In the genomic region with DNA sequence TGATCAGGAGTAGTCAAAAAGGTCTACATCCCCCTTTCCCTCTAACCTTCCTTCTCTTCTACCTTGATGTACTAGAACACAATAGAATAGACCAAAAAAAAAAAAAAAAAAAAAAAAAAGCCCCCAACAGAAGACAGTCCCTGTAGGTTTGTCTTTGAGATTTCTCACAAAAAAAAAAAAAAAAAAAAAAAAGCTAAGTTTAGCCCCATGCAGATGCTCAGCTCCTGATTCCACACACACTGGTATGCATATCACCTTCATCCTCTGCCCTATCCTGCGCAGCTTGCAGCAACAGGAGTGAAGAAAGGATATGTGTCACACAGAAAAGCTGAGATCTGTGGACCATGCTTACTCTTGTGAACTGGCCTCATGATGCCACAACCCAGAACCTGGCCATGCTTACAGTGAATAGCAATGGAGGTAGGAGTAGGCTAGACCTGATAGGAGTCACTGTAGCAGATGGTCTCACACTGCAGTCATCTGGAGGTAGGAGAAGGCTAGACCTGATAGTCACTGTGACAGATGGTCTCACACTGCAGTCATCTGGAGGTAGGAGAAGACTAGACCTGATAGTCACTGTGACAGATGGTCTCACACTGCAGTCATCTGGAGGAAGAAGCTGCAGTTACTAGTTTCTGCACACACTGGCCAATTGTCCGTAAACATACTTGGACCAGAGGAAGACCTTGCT, we compare ENCODE assay signal across 9 mouse cellular contexts. TPM values are rescaled to one million over a fixed set of nuclear protein-coding genes. Genes with fewer than 3 reads are reported as not detected.
DNase-seq lines count a peak whose midpoint lies in the region; ATAC-seq and TF ChIP-seq lines count a peak whose summit lies in the region.
"Had no signal": no experiment of that assay in that cellular context is flagged by ENCODE, and none has a peak within 500 bp of the region (broad histone marks: within the 10 kb centered on the region; RNA-seq: fewer than 3 reads in every experiment).

No protein-coding gene starts in this region.

- no peaks in the 10 kb centered on the region for H3K9me3 ChIP-seq in liver, embryonic 11.5 days (ENCODE audit: control insufficient read depth, low read length)
- no peaks in the 10 kb centered on the region for H3K9me3 ChIP-seq in G1E (replicated peaks)
- no peaks in the 10 kb centered on the region for H3K9me3 ChIP-seq in midbrain, embryonic 13.5 days
- H3K9me3 ChIP-seq: embryonic facial prominence, embryonic 15.5 days had no signal

- peak overlapping the region; percentile 70 for H3K4me2 ChIP-seq in liver, embryonic 11.5 days
- H3K4me2 ChIP-seq in midbrain, embryonic 13.5 days (replicated peaks) = peak overlapping the region; percentile 61; the same call in 1 of the 2 replicates

- peaks cover under 1% of the 10 kb centered on the region; the same call in 1 of the 2 replicates for H3K36me3 ChIP-seq in liver, embryonic 11.5 days (ENCODE audit: control insufficient read depth, insufficient read depth, low read length)
- H3K36me3 ChIP-seq in G1E (replicated peaks) = peaks cover 9% of the 10 kb centered on the region
- H3K36me3 ChIP-seq in midbrain, embryonic 13.5 days = no peaks in the 10 kb centered on the region
- H3K36me3 ChIP-seq: embryonic facial prominence, embryonic 15.5 days had no signal

- peak overlapping the region; percentile 80 for H3K27ac ChIP-seq in liver, embryonic 11.5 days (ENCODE audit: low read depth, low read length)
- H3K27ac ChIP-seq in midbrain, embryonic 13.5 days = no peak overlapping the region

- no peak overlapping the region for H3K9ac ChIP-seq in liver, embryonic 11.5 days (ENCODE audit: low read depth, low read length)
- no peak overlapping the region for H3K9ac ChIP-seq in midbrain, embryonic 13.5 days (replicated peaks)

- ATAC-seq in liver, embryonic 11.5 days (replicated peaks; ENCODE audit: low FRiP score) = peak; percentile 24
- ATAC-seq in G1E (ENCODE audit: extremely low read depth, insufficient number of reproducible peaks, low FRiP score, poor library complexity, severe bottlenecking) = no peak
- peak; percentile 16; the same call in 1 of the 2 replicates for ATAC-seq in erythroblast, adult 5-6 weeks (replicated peaks; ENCODE audit: low FRiP score, poor library complexity, severe bottlenecking)
- no peak for ATAC-seq in midbrain, embryonic 13.5 days

- H3K4me1 ChIP-seq in liver, embryonic 11.5 days (replicated peaks; ENCODE audit: control insufficient read depth, insufficient read depth, low read length) = peaks cover 51% of the 10 kb centered on the region
- H3K4me1 ChIP-seq in G1E (ENCODE audit: insufficient read depth, low read depth, low read length) = peaks cover 60% of the 10 kb centered on the region
- peaks cover 41% of the 10 kb centered on the region for H3K4me1 ChIP-seq in midbrain, embryonic 13.5 days (replicated peaks)

- TF ChIP-seq CTCF in G1E (IDR thresholded peaks at IDR 0.05; ENCODE audit: low read depth, low read length) = no peak

- no peaks in the 10 kb centered on the region for H3K27me3 ChIP-seq in liver, embryonic 11.5 days (replicated peaks; ENCODE audit: control insufficient read depth, insufficient read depth, low read length)
- H3K27me3 ChIP-seq in G1E (ENCODE audit: insufficient read depth, low read length) = no peaks in the 10 kb centered on the region
- no peaks in the 10 kb centered on the region for H3K27me3 ChIP-seq in midbrain, embryonic 13.5 days
- H3K27me3 ChIP-seq: embryonic facial prominence, embryonic 15.5 days had no signal

- H3K4me3 ChIP-seq in liver, embryonic 11.5 days (ENCODE audit: low read depth, low read length) = peak overlapping the region; percentile 87
- peak overlapping the region; percentile 94; the same call in 1 of the 2 replicates for H3K4me3 ChIP-seq in G1E (ENCODE audit: low read depth, low read length)
- H3K4me3 ChIP-seq in midbrain, embryonic 13.5 days (replicated peaks) = no peak overlapping the region

- DNase-seq in liver, embryonic 11.5 days (ENCODE audit: low spot score) = no peak
- DNase-seq in liver (no peak), G1E (ENCODE audit: low spot score) (no peak)
- DNase-seq in kidney, adult 9 months = no peak
- no peak for DNase-seq in kidney, postnatal 10 days

- 83% methylated on average over 2 of the region's 2 CpGs for WGBS in liver, embryonic 11.5 days
- WGBS in midbrain, embryonic 13.5 days = 100% methylated on average over 2 of the region's 2 CpGs

RNA-seq across cellular contexts. Expression of a gene that starts 1.6 kb away (rescaled TPM):
- 35.5 and 36.1 TPM in 2 replicates for polyA plus RNA-seq in liver, embryonic 11.5 days (2014; fragmentation: Nextera tagmentation; extraction: Ambion mirVana)
- total RNA-seq in G1E (2014; fragmentation: Nextera tagmentation) (58.9 and 64.9 TPM in 2 replicates), G1E (2017) (39.7 and 44.3 TPM in 2 replicates)
- polyA plus RNA-seq in G1E (2012) = 61.1 and 76.3 TPM in 2 replicates
- total RNA-seq in erythroblast, adult 5-6 weeks (2015; ENCODE audit: low replicate concordance) = 32.1 and 35.5 TPM in 2 replicates
- 54.5 and 59.6 TPM in 2 replicates for total RNA-seq in erythroblast, adult 5-6 weeks (2017; ENCODE audit: low replicate concordance)
- polyA plus RNA-seq in midbrain, embryonic 13.5 days (2015; fragmentation: Nextera tagmentation; extraction: Ambion mirVana) = 75.0 and 78.6 TPM in 2 replicates

RNA-seq across cellular contexts. Expression of a gene that starts 32.7 kb away (rescaled TPM):
- polyA plus RNA-seq in liver, embryonic 11.5 days (2014; fragmentation: Nextera tagmentation; extraction: Ambion mirVana) = 2.9 TPM in 2 replicates
- not detected in 2 replicates for total RNA-seq in G1E (2014; fragmentation: Nextera tagmentation)
- total RNA-seq in G1E (2017) = not detected in 2 replicates
- polyA plus RNA-seq in G1E (2012) = not detected in 2 replicates
- total RNA-seq in erythroblast, adult 5-6 weeks (2015; ENCODE audit: low replicate concordance) = 2.3 TPM in 1 of 2 replicates, not detected in the other
- total RNA-seq in erythroblast, adult 5-6 weeks (2017; ENCODE audit: low replicate concordance) = 3.5 and 6.5 TPM in 2 replicates
- 3.1 and 4.0 TPM in 2 replicates for polyA plus RNA-seq in midbrain, embryonic 13.5 days (2015; fragmentation: Nextera tagmentation; extraction: Ambion mirVana)
- total RNA-seq: granulocyte monocyte progenitor cell, adult 5-6 weeks had no signal

Comparison
In these comparisons a context has a peak if more than half of its experiments do, and no peak if none do; other contexts are left out.
1. ATAC-seq: peak in liver, embryonic 11.5 days (single experiment) and erythroblast, adult 5-6 weeks (single experiment); none in G1E (single experiment) and midbrain, embryonic 13.5 days (single experiment).